Mouse (Mus musculus) inflammation-experienced regulatory T-cells, adult 6 months (primary cell): ENCODE results near the gene Kifc5b. TPM values are rescaled to one million over a fixed set of nuclear protein-coding genes. Genes with fewer than 3 reads are reported as not detected.
"Not testable (repeated sequence)": the region's sequence is repeated elsewhere in the genome, so short reads cannot be mapped to it uniquely, and the experiment has no call there.

Experiments used
- ATAC-seq: one replicate; pipeline ENCODE4 v1.8.0; 2017
- polyA plus RNA-seq, 3 experiments: library from polyadenylated mRNA; unstranded; fragments of 100-300 nt; shearing (Covaris generic); gene quantifications; one replicate each; pipeline ENCODE4 v1.2.1; 2017

Gene Kifc5b
- polyA plus RNA-seq, 3 experiments from 2014 or later: 1.2 to 5.3 (median 4.0) TPM

GRCm38 (mm10) chr17:26922368-26922767 is 5.5 kb downstream of the Kifc5b start:
- peak; percentile 56 for ATAC-seq

GRCm38 (mm10) chr17:26925414-26925813 is 8.5 kb downstream of the Kifc5b start:
- ATAC-seq: not testable (repeated sequence)

GRCm38 (mm10) chr17:26931795-26932194 is 14.9 kb downstream of the Kifc5b start:
- ATAC-seq: not testable (repeated sequence)

GRCm38 (mm10) chr17:26932839-26933398 is 16.0 kb downstream of the Kifc5b start, which contains the start of gene Phf1:
Gene Phf1, plus strand, starts transcription at chr17:26933052.
- peak; percentile 91 for ATAC-seq

GRCm38 (mm10) chr17:26933419-26933818 is 16.5 kb downstream of the Kifc5b start:
- ATAC-seq: no peak

- ATAC-seq: no peak
Observed at GRCm38 (mm10) chr17:26933885-26934827, 17.3 kb downstream of the Kifc5b start.

- ATAC-seq: no peak
Observed at GRCm38 (mm10) chr17:26935027-26935426, 18.1 kb downstream of the Kifc5b start.

- ATAC-seq: no peak
Observed at GRCm38 (mm10) chr17:26936453-26936852, 19.6 kb downstream of the Kifc5b start.

GRCm38 (mm10) chr17:26936921-26937695 is 20.2 kb downstream of the Kifc5b start:
- ATAC-seq: no peak

GRCm38 (mm10) chr17:26937883-26938695 is 21.2 kb downstream of the Kifc5b start:
- ATAC-seq: no peak

- no peak for ATAC-seq
Observed at GRCm38 (mm10) chr17:26938731-26939130, 21.8 kb downstream of the Kifc5b start.

GRCm38 (mm10) chr17:26939178-26939972 is 22.5 kb downstream of the Kifc5b start, which contains the start of gene Cuta:
Gene Cuta, minus strand, starts transcription at chr17:26939569.
- ATAC-seq: peak; percentile 90

- ATAC-seq: no peak
Observed at GRCm38 (mm10) chr17:26939973-26940300, 23.0 kb downstream of the Kifc5b start.

- no peak for ATAC-seq
Observed at GRCm38 (mm10) chr17:26941031-26941789, 24.3 kb downstream of the Kifc5b start, which contains the start of gene Syngap1. Gene Syngap1, plus strand, starts transcription at chr17:26941253.

- ATAC-seq: no peak
Observed at GRCm38 (mm10) chr17:26941841-26942570, 25.1 kb downstream of the Kifc5b start.

GRCm38 (mm10) chr17:26945824-26946495 is 29.1 kb downstream of the Kifc5b start:
- ATAC-seq: no peak

GRCm38 (mm10) chr17:26946567-26946966 is 29.7 kb downstream of the Kifc5b start:
- no peak for ATAC-seq

- no peak for ATAC-seq
Observed at GRCm38 (mm10) chr17:26947231-26948100, 30.6 kb downstream of the Kifc5b start.
